Mouse (Mus musculus) adipocyte (in vitro differentiated cells): ENCODE results near the gene Dab2ip.
A peak's percentile ranks its signal among the peaks of the same experiment; 100 is the strongest.

Experiments used
- DNase-seq: peaks from one replicate; pipeline ENCODE4 v3.0.0-alpha.2; 2016; ENCODE audit warnings: low spot score

Dab2ip gene

DNA sequence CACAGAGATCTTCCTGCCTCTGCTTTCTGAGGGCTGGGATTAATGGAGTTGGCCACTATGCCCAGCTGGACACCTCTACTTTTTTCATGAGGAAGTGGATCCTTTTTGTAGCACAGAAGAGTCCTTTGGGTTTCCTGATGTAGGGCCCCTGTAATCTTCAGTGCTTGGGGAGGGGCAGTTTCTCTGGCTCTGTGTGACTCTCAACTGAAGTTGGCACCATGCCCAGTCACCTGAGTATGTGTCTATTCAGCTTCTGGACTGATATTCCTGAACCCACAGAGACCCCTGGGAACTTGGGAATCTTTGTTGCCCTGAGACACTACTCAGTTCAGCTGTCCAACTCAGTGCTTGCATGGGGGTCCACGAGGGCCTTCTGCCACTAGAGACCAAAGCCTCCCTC is 37.0 kb downstream of the Dab2ip start:
- no peak for DNase-seq

DNA sequence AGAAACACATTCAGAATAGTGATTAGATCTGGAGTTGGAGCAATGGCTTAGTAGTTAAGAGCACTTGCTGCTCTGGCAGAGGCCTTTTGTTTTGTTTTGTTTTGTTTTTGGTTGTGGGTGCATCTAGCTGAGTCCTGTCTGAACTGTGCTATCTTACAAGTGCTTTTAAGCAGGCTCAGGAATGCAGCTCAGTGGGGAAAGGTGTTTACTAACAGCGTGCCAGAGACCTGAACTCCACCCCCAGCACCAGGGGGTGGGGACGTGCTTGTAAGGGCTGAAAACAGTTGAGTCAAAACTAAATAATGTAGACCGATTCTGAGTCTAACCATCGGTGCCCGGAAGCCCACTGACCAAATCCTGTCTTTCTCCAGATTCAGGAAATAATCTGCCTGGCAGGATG is 37.7 kb downstream of the Dab2ip start:
- no peak for DNase-seq

DNA sequence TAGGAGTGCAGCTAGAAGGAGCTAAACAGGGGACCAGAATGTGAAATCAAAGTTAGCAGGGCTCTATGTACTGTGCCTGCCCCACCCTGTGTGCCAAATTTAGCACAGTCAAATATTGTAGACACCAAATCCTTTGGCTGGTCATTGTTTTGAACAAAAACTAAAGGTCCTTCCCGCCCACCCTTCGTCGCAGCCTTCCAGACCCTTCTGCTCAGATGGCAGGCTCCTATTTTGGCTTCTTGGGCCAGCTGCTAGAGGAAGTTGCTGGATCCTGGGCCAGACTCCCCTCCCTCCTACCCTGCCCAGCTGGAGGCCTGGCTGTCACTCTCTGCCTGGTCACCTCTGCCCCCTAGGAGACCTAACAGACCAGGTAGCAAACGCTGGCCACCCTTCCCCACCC is 38.7 kb downstream of the Dab2ip start:
- DNase-seq, result no peak

DNA sequence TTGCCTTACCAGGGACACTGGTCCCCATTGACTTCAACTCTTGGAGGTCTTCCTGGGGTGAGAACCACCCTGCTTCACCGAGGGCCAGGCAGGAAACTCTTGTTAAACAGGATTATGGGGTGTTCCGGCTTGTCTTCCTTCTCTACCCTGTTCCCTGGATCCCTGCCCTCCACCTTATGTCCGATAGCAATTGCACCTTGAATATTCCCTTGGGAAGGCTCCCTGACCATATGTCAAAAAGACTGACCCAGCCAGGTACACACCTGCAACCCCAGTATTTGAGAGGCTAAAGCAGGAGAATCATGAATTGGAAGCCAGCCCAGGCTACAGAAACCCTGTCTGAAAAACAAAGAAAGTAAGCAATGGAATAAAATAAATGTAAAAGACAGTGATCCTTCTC is 40.8 kb downstream of the Dab2ip start:
- DNase-seq, result no peak

GRCm38 (mm10) chr2:35601665-35602064 is 43.6 kb downstream of the Dab2ip start:
- DNase-seq, result no peak

DNA sequence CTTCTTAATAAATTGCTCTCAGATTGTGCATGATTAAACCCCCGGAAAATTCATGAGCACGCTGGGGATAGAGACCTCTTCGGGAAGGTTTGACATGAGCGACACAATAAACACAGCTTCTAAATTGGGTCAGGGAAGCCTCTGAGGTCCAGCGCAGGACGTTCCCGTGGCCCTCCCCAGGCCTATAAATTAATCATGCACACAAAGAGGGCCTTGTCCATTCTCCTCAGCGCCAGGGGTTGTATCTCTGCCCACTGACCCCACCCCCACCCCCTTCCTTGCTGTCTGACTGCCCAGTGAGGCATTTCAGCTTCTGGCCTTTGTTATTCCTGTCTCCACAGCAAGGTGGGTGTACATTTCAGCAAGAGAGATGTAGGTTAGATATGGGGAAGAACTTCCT is 49.4 kb downstream of the Dab2ip start:
- no peak for DNase-seq

DNA sequence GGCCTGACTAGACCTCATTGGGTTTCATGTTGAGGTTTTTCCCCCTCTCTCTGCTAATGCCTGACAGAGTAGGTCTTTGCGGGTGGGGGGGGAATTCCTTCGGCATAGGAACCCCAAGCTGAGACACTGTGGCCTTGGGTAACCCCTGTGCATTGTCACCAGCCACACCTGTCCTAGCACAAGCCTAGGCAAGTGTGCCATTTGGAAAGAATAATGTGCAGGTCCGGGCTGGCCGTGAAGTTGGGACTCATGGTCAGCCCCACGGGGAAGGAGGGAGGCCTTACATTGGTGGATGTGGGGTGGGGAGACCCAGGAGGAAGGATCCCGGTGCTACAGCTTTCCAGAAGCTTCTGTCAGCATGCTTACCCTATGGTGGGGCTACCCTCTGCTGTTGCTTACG is 50.8 kb downstream of the Dab2ip start:
- DNase-seq, result no peak

GRCm38 (mm10) chr2:35609317-35609716 is 51.3 kb downstream of the Dab2ip start:
- no peak for DNase-seq

GRCm38 (mm10) chr2:35610168-35610951 is 52.3 kb downstream of the Dab2ip start:
- DNase-seq, result peak; percentile 29

DNA sequence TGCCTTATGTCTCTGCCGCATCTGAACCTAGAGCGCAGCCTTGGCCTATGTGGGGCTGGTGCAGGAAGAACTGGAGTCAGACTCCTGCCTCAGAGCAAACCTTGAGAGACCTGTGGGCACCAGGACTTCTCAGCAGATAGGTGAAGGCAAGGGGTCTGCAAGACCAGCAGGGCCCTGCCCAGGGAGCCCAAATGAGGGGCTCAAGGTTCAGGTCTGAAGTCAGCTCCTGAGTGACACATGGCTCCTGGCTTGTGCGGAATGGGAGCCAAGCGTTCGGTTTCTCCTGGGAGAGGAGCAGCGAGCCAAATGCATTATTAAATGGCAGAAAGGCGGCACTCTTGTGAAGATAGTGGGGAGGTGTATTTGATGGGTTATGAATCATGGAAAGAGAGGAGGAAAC is 52.9 kb downstream of the Dab2ip start:
- DNase-seq, result no peak

DNA sequence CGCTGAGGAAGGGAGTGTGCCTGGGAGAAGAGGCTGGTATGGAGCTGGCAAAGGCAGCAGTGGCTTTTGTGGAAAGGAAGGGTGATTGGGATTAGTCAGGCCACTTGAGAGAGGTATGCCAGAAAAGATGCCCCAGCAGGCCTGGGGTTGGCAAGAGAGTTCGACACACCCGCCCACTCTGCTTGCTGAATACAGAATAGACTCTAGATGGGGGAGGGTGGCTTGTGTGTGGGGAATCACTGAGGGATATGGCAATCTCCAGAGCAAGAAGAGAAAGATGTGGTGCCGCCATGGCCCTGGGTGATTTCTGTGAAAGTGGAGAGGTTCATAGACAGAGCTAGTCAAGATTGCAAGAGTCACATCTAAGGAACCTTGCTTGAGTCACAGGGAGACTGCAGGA is 53.6 kb downstream of the Dab2ip start:
- DNase-seq, result no peak

DNA sequence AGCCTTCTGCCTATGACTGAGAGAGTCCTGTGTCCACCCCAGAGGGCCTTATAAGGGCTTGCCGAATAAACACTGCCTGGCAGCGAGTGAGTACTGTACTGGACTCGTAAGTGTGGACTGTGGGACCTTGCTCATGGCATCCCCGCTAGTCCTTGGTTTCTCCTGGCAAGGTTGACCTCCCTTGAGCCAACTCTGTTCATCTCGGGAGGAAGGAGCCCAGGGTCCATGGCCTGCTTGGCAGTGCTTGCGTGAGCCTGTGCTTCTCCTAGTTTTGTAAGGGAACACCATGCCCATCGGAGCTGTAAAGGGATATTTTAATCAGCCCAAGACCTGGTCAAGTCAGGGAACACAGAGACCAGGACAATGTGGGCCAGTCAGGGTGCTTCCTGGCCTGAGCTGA is 54.2 kb downstream of the Dab2ip start:
- no peak for DNase-seq

GRCm38 (mm10) chr2:35613946-35614353 is 55.9 kb downstream of the Dab2ip start:
- no peak for DNase-seq

- no peak for DNase-seq
Observed at GRCm38 (mm10) chr2:35614411-35614810, 56.3 kb downstream of the Dab2ip start.

DNA sequence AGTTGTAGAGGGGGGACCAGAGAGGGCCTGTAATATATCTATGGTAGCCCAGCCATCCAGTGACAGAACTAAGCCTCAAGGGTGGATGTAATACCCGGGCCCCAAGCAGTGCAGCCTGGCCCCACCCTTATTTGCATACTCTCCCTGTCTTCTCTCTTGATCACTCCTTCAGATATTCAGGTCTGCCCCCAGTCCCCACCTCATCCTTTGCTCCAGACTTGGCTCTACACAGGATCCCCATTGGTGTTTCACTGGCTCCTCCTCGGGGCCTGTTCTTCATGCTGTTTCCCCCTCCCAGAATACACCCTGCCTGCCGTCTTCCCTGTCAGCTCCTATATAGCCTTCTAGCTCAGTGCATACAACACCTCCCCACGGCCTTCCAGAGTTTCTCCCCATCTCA is 57.3 kb downstream of the Dab2ip start:
- no peak for DNase-seq

DNA sequence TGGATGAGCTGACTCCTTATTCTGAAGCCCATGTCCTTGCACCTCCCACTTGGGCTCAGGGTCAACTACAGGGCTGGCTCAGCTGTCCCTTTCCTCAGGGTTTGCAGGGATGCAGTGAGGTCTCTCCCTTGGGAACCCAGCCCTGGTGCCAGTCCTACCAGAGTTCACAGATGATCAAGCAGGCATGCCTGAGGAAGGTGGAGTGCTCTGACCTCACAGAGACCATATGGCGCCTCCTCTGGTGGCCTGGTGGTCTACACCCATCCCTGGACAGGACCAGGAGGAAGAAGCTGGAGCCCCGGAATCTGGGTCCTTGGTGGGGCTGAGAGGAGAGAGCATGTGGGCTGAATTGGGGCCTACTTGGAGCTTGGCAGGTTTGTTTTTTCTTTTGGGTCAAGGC is 57.9 kb downstream of the Dab2ip start:
- DNase-seq, result no peak

GRCm38 (mm10) chr2:35616891-35617658 is 59.0 kb downstream of the Dab2ip start:
- DNase-seq, result no peak

- no peak for DNase-seq
Observed at GRCm38 (mm10) chr2:35618981-35619380, 60.9 kb downstream of the Dab2ip start.

DNA sequence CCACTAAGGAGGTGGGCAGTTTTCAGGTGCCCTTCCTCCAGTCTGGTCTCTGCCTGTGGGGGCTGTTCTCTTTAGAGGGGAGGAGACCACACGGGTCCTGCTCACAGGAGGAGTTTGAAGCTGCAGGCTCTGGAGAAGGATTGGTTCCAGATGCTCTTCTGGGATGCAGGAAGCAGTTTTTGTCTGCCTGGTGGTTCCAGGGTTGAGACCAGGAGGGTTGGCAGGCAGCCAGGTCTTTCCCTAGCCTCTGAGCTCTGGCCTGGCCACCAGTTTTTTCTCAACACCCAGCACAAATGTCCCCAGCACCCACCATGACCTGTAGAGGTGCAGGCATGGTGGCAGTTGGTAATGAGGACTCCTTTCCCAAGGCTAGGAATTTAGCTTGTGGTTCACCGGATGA is 61.5 kb downstream of the Dab2ip start:
- no peak for DNase-seq

GRCm38 (mm10) chr2:35620364-35621224 is 62.5 kb downstream of the Dab2ip start:
- no peak for DNase-seq

DNA sequence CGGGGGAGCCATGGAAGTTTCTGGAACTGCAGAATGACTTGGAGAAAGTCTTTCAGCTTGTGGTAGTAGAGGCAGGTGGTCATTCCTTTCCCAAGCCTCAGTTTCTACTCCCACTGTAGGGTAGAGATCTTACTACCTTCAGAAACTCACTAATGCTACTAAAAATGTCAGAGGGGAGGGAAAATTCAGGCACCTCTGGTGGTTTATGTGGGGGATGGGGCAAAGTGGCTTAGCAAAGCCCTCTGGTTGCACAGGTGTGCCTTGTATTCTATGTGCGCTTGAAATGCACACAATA is 63.1 kb downstream of the Dab2ip start:
- no peak for DNase-seq

GRCm38 (mm10) chr2:35621796-35622195 is 63.7 kb downstream of the Dab2ip start:
- no peak for DNase-seq
